ENCODE assay signal across 1 mouse cellular context in genomic region chr1:36302957-36303356, GRCm38 (mm10).
TF ChIP-seq lines count a peak whose summit lies in the region.

No protein-coding gene starts in this region.

TF ChIP-seq in CH12.LX, 34 proteins besides CTCF, POLR2A, EP300 and RAD21 (continued from another document):
- TF ChIP-seq CHD1 (IDR thresholded peaks at IDR 0.05; ENCODE audit: low read depth, low read length) = no peak
- no peak for TF ChIP-seq SMC3 (IDR thresholded peaks at IDR 0.05; ENCODE audit: low read depth, low read length)
- TF ChIP-seq NELFE (IDR thresholded peaks at IDR 0.05; ENCODE audit: low read depth, low read length) = no peak
- TF ChIP-seq USF2 (conservative IDR thresholded peaks at IDR 0.05; ENCODE audit: low read depth, low read length) = no peak
- no peak for TF ChIP-seq GABPA (IDR thresholded peaks at IDR 0.05; ENCODE audit: insufficient replicate concordance, low read depth, low read length)
- TF ChIP-seq ZMIZ1 (IDR thresholded peaks at IDR 0.05; ENCODE audit: low read depth, low read length) = no peak
- no peak for TF ChIP-seq HCFC1 (IDR thresholded peaks at IDR 0.05; ENCODE audit: low read depth, low read length)
- no peak for TF ChIP-seq NRF1 (IDR thresholded peaks at IDR 0.05; ENCODE audit: low read depth, low read length)
- TF ChIP-seq ZC3H11A (IDR thresholded peaks at IDR 0.05; ENCODE audit: low read depth, low read length) = no peak
- no peak for TF ChIP-seq JUN (IDR thresholded peaks at IDR 0.05; ENCODE audit: insufficient read depth, low read depth, low read length)
- no peak for TF ChIP-seq MYC (IDR thresholded peaks at IDR 0.05; ENCODE audit: low read depth, low read length)
- no peak for TF ChIP-seq MAZ (IDR thresholded peaks at IDR 0.05; ENCODE audit: low read depth, low read length)
